Mouse (Mus musculus) heart, embryonic 10.5 days (tissue): Measurements from ENCODE around the gene Cd200r1. TPM values are rescaled to one million over a fixed set of nuclear protein-coding genes. Genes with fewer than 3 reads are reported as not detected.
"Not testable (repeated sequence)": the region's sequence is repeated elsewhere in the genome, so short reads cannot be mapped to it uniquely, and the experiment has no call there.

ENCODE experiments used
- DNase-seq: peaks from one replicate; pipeline ENCODE4 v3.0.0-alpha.2; 2017; ENCODE audit warnings: low spot score
- H3K27ac ChIP-seq: fragments of 300-500 bp; sonication (generic); 2 replicates; pipeline ENCODE4 v1.5.1; 2016; ENCODE audit warnings: mild to moderate bottlenecking
- H3K27me3 ChIP-seq: fragments of 300-500 bp; sonication (generic); 2 replicates; pipeline ENCODE4 v1.6.1; 2016; ENCODE audit warnings: mild to moderate bottlenecking; ENCODE audit not compliant: poor library complexity, insufficient read depth, severe bottlenecking
- H3K36me3 ChIP-seq: fragments of 300-500 bp; sonication (generic); 2 replicates; pipeline ENCODE4 v1.6.1; 2016; ENCODE audit warnings: mild to moderate bottlenecking, moderate library complexity
- H3K4me1 ChIP-seq: fragments of 300-500 bp; sonication (generic); 2 replicates; pipeline ENCODE4 v1.6.1; 2016; ENCODE audit warnings: mild to moderate bottlenecking
- H3K4me3 ChIP-seq: fragments of 300-500 bp; sonication (generic); 2 replicates; pipeline ENCODE4 v1.5.1; 2016; ENCODE audit warnings: mild to moderate bottlenecking, moderate library complexity
- H3K9me3 ChIP-seq: fragments of 300-500 bp; sonication (generic); 2 replicates; pipeline ENCODE4 v1.6.1; 2016; ENCODE audit warnings: mild to moderate bottlenecking, moderate library complexity
- WGBS: fragments of 180-500 bp; shearing (Covaris S2); methylation state at CpG from one replicate; pipeline ENCODE4 v1.1.7; 2016; 5-methylcytosine and 5-hydroxymethylcytosine counted together
- polyA plus RNA-seq: library from polyadenylated mRNA; unstranded; fragments of >200 nt; fragmentation: Nextera tagmentation; extraction: Ambion mirVana; gene quantifications from 2 replicates; pipeline ENCODE4 v1.2.1, GENCODE M21; 2016

Gene Cd200r1
- polyA plus RNA-seq, 1 experiment from 2014 or later, result 1.8 TPM

GRCm38 (mm10) chr16:44773673-44774072 lies 8.1 kb downstream of the Cd200r1 start:
- WGBS, result 72% methylated on average over 3 of the region's 3 CpGs
- no peaks in the 10 kb centered on the region for H3K4me1 ChIP-seq
- H3K27me3 ChIP-seq, result no peaks in the 10 kb centered on the region
- no peaks in the 10 kb centered on the region for H3K36me3 ChIP-seq
- H3K9me3 ChIP-seq, result no peaks in the 10 kb centered on the region
- no peak overlapping the region for H3K4me3 ChIP-seq
- no peak for DNase-seq
- H3K27ac ChIP-seq, result no peak overlapping the region

GRCm38 (mm10) chr16:44774201-44774600 lies 8.7 kb downstream of the Cd200r1 start:
- 83% methylated on average over 6 of the region's 6 CpGs for WGBS
- Histone ChIP-seq H3K9me3 (no peaks in the 10 kb centered on the region), H3K27ac (no peak overlapping the region), H3K4me3 (no peak overlapping the region), H3K4me1 (no peaks in the 10 kb centered on the region), H3K36me3 (no peaks in the 10 kb centered on the region), H3K27me3 (no peaks in the 10 kb centered on the region)
- no peak for DNase-seq

- Histone ChIP-seq H3K9me3 (no peaks in the 10 kb centered on the region), H3K4me1 (no peaks in the 10 kb centered on the region), H3K4me3 (no peak overlapping the region), H3K27me3 (no peaks in the 10 kb centered on the region), H3K27ac (no peak overlapping the region), H3K36me3 (no peaks in the 10 kb centered on the region)
- 74% methylated on average over 17 of the region's 17 CpGs for WGBS
- DNase-seq, result no peak
Measured at GRCm38 (mm10) chr16:44778538-44779147, 13.1 kb downstream of the Cd200r1 start.

GRCm38 (mm10) chr16:44779494-44779893 lies 14.0 kb downstream of the Cd200r1 start:
- Histone ChIP-seq H3K4me1 (no peaks in the 10 kb centered on the region), H3K27me3 (no peaks in the 10 kb centered on the region), H3K36me3 (no peaks in the 10 kb centered on the region), H3K27ac (no peak overlapping the region), H3K4me3 (no peak overlapping the region), H3K9me3 (no peaks in the 10 kb centered on the region)
- no peak for DNase-seq
- 85% methylated on average over 5 of the region's 5 CpGs for WGBS

GRCm38 (mm10) chr16:44780751-44781150 lies 15.2 kb downstream of the Cd200r1 start:
- WGBS, result 66% methylated on average over 4 of the region's 4 CpGs
- no peaks in the 10 kb centered on the region for H3K27me3 ChIP-seq
- no peak for DNase-seq

GRCm38 (mm10) chr16:44786934-44787333 lies 21.4 kb downstream of the Cd200r1 start:
- Histone ChIP-seq H3K4me3 (no peak overlapping the region), H3K27me3 (no peaks in the 10 kb centered on the region), H3K36me3 (no peaks in the 10 kb centered on the region), H3K9me3 (no peaks in the 10 kb centered on the region), H3K4me1 (no peaks in the 10 kb centered on the region), H3K27ac (no peak overlapping the region)
- no peak for DNase-seq
- WGBS, result 94% methylated on average over 1 of the region's 1 CpGs

More at GRCm38 (mm10) chr16:44780751-44781150, 15.2 kb downstream of the Cd200r1 start:
- no peaks in the 10 kb centered on the region for H3K36me3 ChIP-seq
- no peak overlapping the region for H3K27ac ChIP-seq
- H3K9me3 ChIP-seq, result no peaks in the 10 kb centered on the region
- H3K4me1 ChIP-seq, result no peaks in the 10 kb centered on the region
- H3K4me3 ChIP-seq, result no peak overlapping the region

GRCm38 (mm10) chr16:44794416-44794815 lies 28.9 kb downstream of the Cd200r1 start:
- Histone ChIP-seq H3K27me3 (no peaks in the 10 kb centered on the region), H3K27ac (no peak overlapping the region), H3K36me3 (no peaks in the 10 kb centered on the region), H3K9me3 (no peaks in the 10 kb centered on the region), H3K4me3 (no peak overlapping the region), H3K4me1 (no peaks in the 10 kb centered on the region)
- DNase-seq, result no peak

- Histone ChIP-seq H3K4me3 (no peak overlapping the region), H3K36me3 (no peaks in the 10 kb centered on the region), H3K27ac (no peak overlapping the region), H3K27me3 (no peaks in the 10 kb centered on the region), H3K4me1 (0 out of 2 replicates have a peak, but pooled peaks cover 3% of the 10 kb centered on the region), H3K9me3 (no peaks in the 10 kb centered on the region)
- no peak for DNase-seq
Measured at GRCm38 (mm10) chr16:44805976-44806375, 40.4 kb downstream of the Cd200r1 start.

- H3K27me3 ChIP-seq, DNase-seq, H3K27ac ChIP-seq, H3K36me3 ChIP-seq, H3K4me3 ChIP-seq, H3K9me3 ChIP-seq, H3K4me1 ChIP-seq: not testable (repeated sequence)
- 90% methylated on average over 4 of the region's 4 CpGs for WGBS
Measured at GRCm38 (mm10) chr16:44810223-44810622, 44.7 kb downstream of the Cd200r1 start.

GRCm38 (mm10) chr16:44811544-44811943 lies 46.0 kb downstream of the Cd200r1 start, which contains the start of gene Cd200r4:
Gene Cd200r4 (plus strand): TSS chr16:44811733.
- H3K9me3 ChIP-seq, result no peaks in the 10 kb centered on the region
- H3K27ac ChIP-seq, result no peak within 1 kb of the TSS
- no peak for DNase-seq
- 85% methylated on average over 3 of the region's 3 CpGs for WGBS
- H3K4me3 ChIP-seq, result no peak within 1 kb of the TSS
- no peaks in the 10 kb centered on the region for H3K36me3 ChIP-seq
- H3K27me3 ChIP-seq, result no peaks in the 10 kb centered on the region
- 0 out of 2 replicates have a peak, but pooled peaks cover 3% of the 10 kb centered on the region for H3K4me1 ChIP-seq

GRCm38 (mm10) chr16:44812468-44813065 lies 47.0 kb downstream of the Cd200r1 start:
- no peak overlapping the region for H3K27ac ChIP-seq
- H3K36me3 ChIP-seq, result no peaks in the 10 kb centered on the region
- DNase-seq, result no peak

GRCm38 (mm10) chr16:44818010-44818409 lies 52.5 kb downstream of the Cd200r1 start:
- no peak overlapping the region for H3K4me3 ChIP-seq
- WGBS, result 54% methylated on average over 1 of the region's 1 CpGs
- H3K27ac ChIP-seq, result no peak overlapping the region
- no peak for DNase-seq
- no peaks in the 10 kb centered on the region for H3K9me3 ChIP-seq
- H3K4me1 ChIP-seq, result no peaks in the 10 kb centered on the region
- no peaks in the 10 kb centered on the region for H3K27me3 ChIP-seq
- no peaks in the 10 kb centered on the region for H3K36me3 ChIP-seq

More at GRCm38 (mm10) chr16:44812468-44813065, 47.0 kb downstream of the Cd200r1 start:
- no peaks in the 10 kb centered on the region for H3K27me3 ChIP-seq
- 0 out of 2 replicates have a peak, but pooled peaks cover 3% of the 10 kb centered on the region for H3K4me1 ChIP-seq
- no peak overlapping the region for H3K4me3 ChIP-seq
- H3K9me3 ChIP-seq, result no peaks in the 10 kb centered on the region
- WGBS, result 70% methylated on average over 6 of the region's 6 CpGs

- Histone ChIP-seq H3K4me3 (no peak overlapping the region), H3K36me3 (no peaks in the 10 kb centered on the region), H3K27me3 (no peaks in the 10 kb centered on the region), H3K27ac (no peak overlapping the region), H3K4me1 (no peaks in the 10 kb centered on the region), H3K9me3 (no peaks in the 10 kb centered on the region)
- no peak for DNase-seq
- WGBS, result 70% methylated on average over 4 of the region's 4 CpGs
Measured at GRCm38 (mm10) chr16:44820545-44820944, 55.0 kb downstream of the Cd200r1 start.
